Mouse (Mus musculus): ENCODE measurements around the gene Sik3.

GRCm38 (mm10) chr9:46140811-46141210 lies 128.2 kb downstream of the Sik3 start:
- TF ChIP-seq CTCF (IDR thresholded peaks at IDR 0.05; ENCODE audit: control insufficient read depth, insufficient read depth, insufficient read length), result no peak
- TF ChIP-seq USF1 (IDR thresholded peaks at IDR 0.05; ENCODE audit: low read depth), result no peak
- TF ChIP-seq CEBPB (IDR thresholded peaks at IDR 0.05; ENCODE audit: low read depth), result no peak
- TF ChIP-seq MAX (IDR thresholded peaks at IDR 0.05), result no peak
